Mouse (Mus musculus): ENCODE results near the gene Ttbk2. TPM values are rescaled to one million over a fixed set of nuclear protein-coding genes. Genes with fewer than 3 reads are reported as not detected.

The Ttbk2 gene
- total and polyA plus RNA-seq, 3 experiments: 2.0 to 13.3 (median 12.6) TPM

DNA sequence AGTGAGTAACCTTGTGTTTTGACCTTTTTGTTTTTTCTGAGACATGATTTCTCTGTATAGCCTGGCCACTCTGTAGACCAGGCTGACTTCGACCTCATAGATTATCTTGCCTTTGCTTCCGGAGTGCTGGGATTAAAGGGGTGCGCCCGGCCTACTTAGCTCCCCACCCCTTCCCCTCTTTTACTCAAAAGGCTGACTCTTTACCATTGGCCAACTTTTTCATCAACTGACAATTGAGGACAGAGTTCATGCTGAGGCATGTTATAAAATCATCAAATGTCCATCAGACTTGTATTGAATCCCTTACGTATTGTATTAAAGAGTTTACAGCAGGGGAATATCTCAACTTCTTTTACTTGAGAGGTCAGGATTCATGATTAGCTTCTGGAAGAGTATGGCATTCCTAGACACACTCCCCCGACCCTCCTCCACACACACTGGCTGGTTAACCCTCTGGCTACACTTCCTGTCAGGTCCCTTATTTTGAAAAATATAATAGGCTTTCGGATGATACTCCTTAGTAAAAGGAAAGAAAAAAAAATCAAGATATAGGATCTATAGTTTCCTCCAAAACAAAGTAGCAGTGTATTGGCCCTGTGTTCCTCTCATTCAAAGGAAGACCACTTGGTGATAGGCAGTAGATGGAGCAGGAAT, 118.4 kb downstream of the Ttbk2 start:
- no peaks in the 10 kb centered on the region for H3K79me2 ChIP-seq (replicated peaks; ENCODE audit: control insufficient read depth, insufficient read depth, low read length)
- H3K27me3 ChIP-seq (ENCODE audit: control insufficient read depth, insufficient read depth, low read length): no peaks in the 10 kb centered on the region
- 22% methylated on average over 7 of the region's 7 CpGs for WGBS
- H3K27ac ChIP-seq: peak overlapping the region; percentile 84
- peaks cover 10% of the 10 kb centered on the region for H3K36me3 ChIP-seq (ENCODE audit: control insufficient read depth, insufficient read depth, low read length)
- no peak for TF ChIP-seq EP300 (IDR thresholded peaks at IDR 0.05; ENCODE audit: insufficient read depth, low read depth, low read length)
- TF ChIP-seq POLR2A (IDR thresholded peaks at IDR 0.05; ENCODE audit: insufficient read depth, low read depth, low read length): no peak
- intact Hi-C loops (cut with DNase I): loop anchor here (2.0 to 5.0 kb wide), 2 partner anchors 119 to 140 kb away; partner anchors contain the start of genes Cdan1 and Ttbk2
- H3K4me1 ChIP-seq (ENCODE audit: control insufficient read depth, insufficient read depth, low read length): peaks cover 5% of the 10 kb centered on the region
- peak overlapping the region; percentile 54; the same call in 1 of the 2 replicates for H3K9ac ChIP-seq (ENCODE audit: low read depth, low read length)
- DNase-seq: no peak
- H3K4me3 ChIP-seq: peak overlapping the region; percentile 75

DNA sequence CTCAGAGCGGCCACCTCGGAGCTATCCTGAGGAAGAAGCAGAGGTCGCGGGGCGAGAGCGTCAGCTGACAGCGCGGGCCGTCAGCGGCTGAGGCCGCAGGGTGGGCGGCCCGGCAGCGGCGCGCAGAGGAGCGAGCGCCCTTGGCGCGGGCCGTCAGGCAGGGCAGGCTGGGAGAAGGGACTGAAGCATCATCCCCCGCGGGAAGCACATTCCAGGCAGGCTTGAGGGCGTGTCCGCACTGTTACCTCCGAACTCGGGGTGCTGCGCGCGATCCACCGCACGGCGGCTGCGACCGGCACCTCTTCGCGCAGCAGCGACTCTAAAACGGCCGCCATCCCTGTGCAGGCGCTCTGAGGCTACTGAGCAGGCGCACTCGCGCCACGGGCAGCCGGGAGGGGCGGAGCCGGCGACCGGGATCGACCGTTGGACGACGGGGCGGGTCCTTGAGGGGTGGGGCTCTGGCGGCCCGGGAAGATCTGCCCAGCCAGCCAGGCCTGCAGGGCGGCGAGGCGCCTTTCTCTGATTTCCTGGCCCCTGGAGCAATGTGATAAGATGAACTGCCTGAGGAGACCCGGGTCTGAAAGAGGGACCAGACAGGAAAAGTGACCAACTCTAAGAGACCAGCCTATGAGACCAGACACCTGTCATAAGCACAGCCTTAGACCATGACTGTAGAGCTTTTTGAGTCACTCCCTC, 119.1 kb downstream of the Ttbk2 start:
- Histone ChIP-seq H3K27ac (peak overlapping the region; percentile 84), H3K27me3 (ENCODE audit: control insufficient read depth, insufficient read depth, low read length) (no peaks in the 10 kb centered on the region), H3K4me3 (peak overlapping the region; percentile 75), H3K4me1 (ENCODE audit: control insufficient read depth, insufficient read depth, low read length) (peaks cover 5% of the 10 kb centered on the region), H3K79me2 (replicated peaks; ENCODE audit: control insufficient read depth, insufficient read depth, low read length) (no peaks in the 10 kb centered on the region), H3K9ac (ENCODE audit: low read depth, low read length) (peak overlapping the region; percentile 86), H3K36me3 (ENCODE audit: control insufficient read depth, insufficient read depth, low read length) (peaks cover 10% of the 10 kb centered on the region)
- under 1% methylated on average over 61 of the region's 61 CpGs for WGBS
- DNase-seq: peak; percentile 94 to 95
- intact Hi-C loops (cut with DNase I): loop anchor here (5.0 kb wide), 1 partner anchor 141 kb away; no protein-coding TSS in a partner anchor
- TF ChIP-seq CTCF (IDR thresholded peaks at IDR 0.05): peak; percentile 39
- TF ChIP-seq EP300 (IDR thresholded peaks at IDR 0.05; ENCODE audit: insufficient read depth, low read depth, low read length): 0 out of 2 replicates have a peak, but pooled peaks have one; percentile 31
- TF ChIP-seq POLR2A (IDR thresholded peaks at IDR 0.05; ENCODE audit: insufficient read depth, low read depth, low read length): peak; percentile 94

DNA sequence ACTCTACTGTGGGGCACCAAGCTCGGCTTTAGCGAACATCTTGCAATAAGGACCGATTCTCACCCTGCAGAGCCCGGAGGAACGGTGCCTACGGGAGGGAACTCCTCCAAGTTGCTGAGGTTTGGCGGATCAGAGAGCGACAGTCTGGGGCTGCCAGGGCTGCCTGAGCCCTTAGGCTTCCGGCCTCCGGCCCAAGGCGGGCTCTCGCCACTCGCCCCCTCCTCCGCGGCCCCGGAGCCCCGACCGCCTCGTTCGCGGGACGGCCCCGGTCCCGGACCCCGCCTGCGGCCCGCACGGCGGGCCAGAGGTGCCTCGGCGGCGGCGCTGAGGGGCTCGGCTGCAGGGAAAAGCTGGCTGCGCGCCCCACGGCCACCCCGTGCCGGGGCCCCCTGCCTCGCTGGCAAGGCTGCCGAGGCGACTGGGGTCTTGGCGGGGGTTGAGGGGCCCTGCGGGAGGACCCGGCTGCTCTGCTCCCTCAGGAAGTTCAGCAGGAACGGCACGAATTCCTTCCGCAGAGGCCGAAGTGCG, 119.7 kb downstream of the Ttbk2 start:
- Histone ChIP-seq H3K79me2 (replicated peaks; ENCODE audit: control insufficient read depth, insufficient read depth, low read length) (no peaks in the 10 kb centered on the region), H3K9ac (ENCODE audit: low read depth, low read length) (peak overlapping the region; percentile 86), H3K36me3 (ENCODE audit: control insufficient read depth, insufficient read depth, low read length) (peaks cover 10% of the 10 kb centered on the region), H3K27ac (peak overlapping the region; percentile 84), H3K27me3 (ENCODE audit: control insufficient read depth, insufficient read depth, low read length) (no peaks in the 10 kb centered on the region), H3K4me3 (peak overlapping the region; percentile 75), H3K4me1 (ENCODE audit: control insufficient read depth, insufficient read depth, low read length) (peaks cover 5% of the 10 kb centered on the region)
- TF ChIP-seq CTCF (IDR thresholded peaks at IDR 0.05) (no peak), POLR2A (IDR thresholded peaks at IDR 0.05; ENCODE audit: insufficient read depth, low read depth, low read length) (no peak), EP300 (IDR thresholded peaks at IDR 0.05; ENCODE audit: insufficient read depth, low read depth, low read length) (no peak)
- no peak for DNase-seq
- WGBS: 2% methylated on average over 50 of the region's 50 CpGs
- intact Hi-C loops (cut with DNase I): loop anchor here (5.0 kb wide), 1 partner anchor 142 kb away; no protein-coding TSS in a partner anchor

DNA sequence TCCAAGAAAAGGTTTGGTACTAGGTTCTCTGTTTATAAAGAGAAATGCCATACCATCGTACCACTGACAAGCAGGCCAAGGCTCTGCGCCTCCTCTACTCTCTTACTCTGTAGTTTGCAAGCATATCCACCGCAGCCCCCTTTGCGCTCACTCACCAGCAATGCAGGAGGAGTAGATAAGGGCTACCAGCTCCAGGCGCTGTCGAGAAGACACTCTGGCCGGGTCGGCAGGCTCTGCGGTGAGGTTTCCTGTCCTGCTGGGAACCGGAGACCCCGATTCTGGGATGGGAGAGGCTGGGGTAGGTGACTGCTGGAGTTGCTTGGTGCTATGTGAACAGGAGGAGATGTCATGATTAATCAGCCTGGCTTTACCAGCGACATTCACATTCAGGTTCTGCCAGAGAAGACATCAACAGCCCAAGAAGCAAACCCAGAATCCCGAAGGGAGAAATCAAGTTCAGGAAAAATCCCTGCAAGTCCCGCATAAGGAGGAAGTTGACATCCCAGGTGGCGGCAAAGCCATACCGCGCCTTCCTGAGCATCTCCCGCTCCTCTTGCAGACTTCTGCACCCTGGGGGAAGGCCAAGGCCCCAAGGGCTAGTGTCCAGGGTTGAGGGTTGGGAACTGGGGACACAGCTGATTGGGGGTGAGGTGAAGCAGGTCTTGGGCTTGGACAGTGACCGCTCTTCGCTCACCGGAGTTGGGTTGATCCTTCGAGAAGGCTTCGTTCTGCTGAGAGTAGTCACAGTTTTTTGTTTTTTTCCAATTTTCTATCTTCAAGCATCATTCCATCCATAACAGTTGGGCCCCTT, 120.4 kb downstream of the Ttbk2 start:
- peaks cover 5% of the 10 kb centered on the region for H3K4me1 ChIP-seq (ENCODE audit: control insufficient read depth, insufficient read depth, low read length)
- peak overlapping the region; percentile 75 for H3K4me3 ChIP-seq
- DNase-seq: peak in 1 of 2 experiments; percentile 35
- TF ChIP-seq CTCF (IDR thresholded peaks at IDR 0.05) (no peak), POLR2A (IDR thresholded peaks at IDR 0.05; ENCODE audit: insufficient read depth, low read depth, low read length) (no peak), EP300 (IDR thresholded peaks at IDR 0.05; ENCODE audit: insufficient read depth, low read depth, low read length) (no peak)
- no peaks in the 10 kb centered on the region for H3K27me3 ChIP-seq (ENCODE audit: control insufficient read depth, insufficient read depth, low read length)
- intact Hi-C loops (cut with DNase I): loop anchor here (5.0 kb wide), 1 partner anchor 142 kb away; no protein-coding TSS in a partner anchor
- H3K9ac ChIP-seq (ENCODE audit: low read depth, low read length): peak overlapping the region; percentile 34; the same call in 1 of the 2 replicates
- H3K79me2 ChIP-seq (replicated peaks; ENCODE audit: control insufficient read depth, insufficient read depth, low read length): no peaks in the 10 kb centered on the region
- no peak overlapping the region for H3K27ac ChIP-seq
- peaks cover 10% of the 10 kb centered on the region for H3K36me3 ChIP-seq (ENCODE audit: control insufficient read depth, insufficient read depth, low read length)
- 7% methylated on average over 23 of the region's 23 CpGs for WGBS

DNA sequence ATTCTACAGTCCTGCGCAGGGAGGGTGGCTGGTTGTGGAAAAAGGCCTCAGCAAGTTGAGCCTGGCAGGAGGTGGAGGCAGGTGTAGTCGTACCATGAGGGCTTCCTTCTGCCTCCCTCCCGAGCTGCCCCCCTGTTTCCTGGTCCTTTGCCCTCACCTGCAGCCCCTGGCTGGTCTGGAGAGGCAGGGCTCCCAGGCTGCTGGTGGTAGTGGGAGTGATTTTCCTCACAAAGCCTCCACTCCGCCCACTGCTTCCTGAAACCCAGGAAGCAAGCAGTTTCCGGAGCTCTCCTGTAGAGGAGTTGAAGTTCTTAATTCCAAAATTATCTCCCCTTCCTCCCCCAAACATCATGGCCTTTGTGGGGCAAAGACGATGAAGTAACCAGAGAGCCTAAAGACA, 126.2 kb downstream of the Ttbk2 start:
- intact Hi-C loops (cut with DNase I): no loop called here
- H3K4me3 ChIP-seq: no peak overlapping the region
- peaks cover 9% of the 10 kb centered on the region for H3K4me1 ChIP-seq (ENCODE audit: control insufficient read depth, insufficient read depth, low read length)
- no peaks in the 10 kb centered on the region for H3K79me2 ChIP-seq (replicated peaks; ENCODE audit: control insufficient read depth, insufficient read depth, low read length)
- H3K27me3 ChIP-seq (ENCODE audit: control insufficient read depth, insufficient read depth, low read length): no peaks in the 10 kb centered on the region
- TF ChIP-seq POLR2A (IDR thresholded peaks at IDR 0.05; ENCODE audit: insufficient read depth, low read depth, low read length) (no peak), CTCF (IDR thresholded peaks at IDR 0.05) (no peak), EP300 (IDR thresholded peaks at IDR 0.05; ENCODE audit: insufficient read depth, low read depth, low read length) (no peak)
- H3K9ac ChIP-seq (ENCODE audit: low read depth, low read length): no peak overlapping the region
- DNase-seq: no peak
- peaks cover 13% of the 10 kb centered on the region for H3K36me3 ChIP-seq (ENCODE audit: control insufficient read depth, insufficient read depth, low read length)
- peak overlapping the region; percentile 26; the same call in 1 of the 2 replicates for H3K27ac ChIP-seq
- 51% methylated on average over 6 of the region's 6 CpGs for WGBS
